Mouse (Mus musculus) ES-Bruce4 (cell line): Measurements from ENCODE around the gene Fbxl18.

Experiments
- CTCF ChIP-seq: IDR thresholded peaks from one replicate; pipeline ENCODE4 v1.8.1; 2011; ENCODE audit warnings: low read depth, low read length
- EP300 ChIP-seq: IDR thresholded peaks from 2 replicates; pipeline ENCODE4 v1.6.1; 2011; ENCODE audit warnings: low read depth, low read length; ENCODE audit not compliant: insufficient read depth
- POLR2A ChIP-seq: IDR thresholded peaks from one replicate; pipeline ENCODE4 v1.8.1; 2011; ENCODE audit warnings: low read length; ENCODE audit not compliant: insufficient read depth

- TF ChIP-seq POLR2A, result no peak
- TF ChIP-seq CTCF, result no peak
- no peak for TF ChIP-seq EP300
Measured at GRCm38 (mm10) chr5:142833646-142834438, 61.4 kb downstream of the Fbxl18 start.
